Mouse (Mus musculus) spleen, postnatal 14 days (tissue): ENCODE results near the gene Gm9112.
"Not testable (repeated sequence)": the region's sequence is repeated elsewhere in the genome, so short reads cannot be mapped to it uniquely, and the experiment has no call there.

Experiments
- DNase-seq, 2 experiments: peaks; one replicate each; pipeline ENCODE4 v3.0.0; 2021 to 2022; ENCODE audit warnings: low spot score in 2 of 2

Gm9112 gene

GRCm38 (mm10) chrX:102707535-102707934 is at the start of gene Gm9112, which contains the start of gene Dmrtc1b:
Gm9112 (minus strand) TSS chrX:102707635.
Dmrtc1b (plus strand) TSS chrX:102707865.
- DNase-seq: not testable (repeated sequence)

- DNase-seq: not testable (repeated sequence)
These were observed 16.8 kb upstream of the Gm9112 start for GRCm38 (mm10) chrX:102724226-102724625.

- not testable (repeated sequence) for DNase-seq
These were observed 6.8 kb downstream of the Gm9112 start for GRCm38 (mm10) chrX:102700636-102701035.

- DNase-seq: not testable (repeated sequence)
These were observed 18.2 kb downstream of the Gm9112 start for GRCm38 (mm10) chrX:102689252-102689651.

- DNase-seq: not testable (repeated sequence)
These were observed 20.6 kb downstream of the Gm9112 start, which contains the start of gene Gm3880 for GRCm38 (mm10) chrX:102686872-102687271. Gm3880 (minus strand) TSS chrX:102686972.

GRCm38 (mm10) chrX:102684706-102685105 is 22.7 kb downstream of the Gm9112 start:
- DNase-seq: not testable (repeated sequence)

GRCm38 (mm10) chrX:102666641-102667040 is 40.8 kb downstream of the Gm9112 start:
- DNase-seq: no peak

- no peak for DNase-seq
These were observed 46.7 kb downstream of the Gm9112 start for GRCm38 (mm10) chrX:102660712-102661111.
